Mouse (Mus musculus) cerebellum, adult 11 months (tissue): ENCODE measurements at regions not wholly inside any gene's neighbourhood (a gene's known extent, or its start where the extent isn't known, plus 50 kb on each side); places are given as distances from the start of the nearest gene placed in this dataset.

Source experiments
- DNase-seq: peaks from one replicate; pipeline ENCODE4 v3.0.0; 2022

DNA sequence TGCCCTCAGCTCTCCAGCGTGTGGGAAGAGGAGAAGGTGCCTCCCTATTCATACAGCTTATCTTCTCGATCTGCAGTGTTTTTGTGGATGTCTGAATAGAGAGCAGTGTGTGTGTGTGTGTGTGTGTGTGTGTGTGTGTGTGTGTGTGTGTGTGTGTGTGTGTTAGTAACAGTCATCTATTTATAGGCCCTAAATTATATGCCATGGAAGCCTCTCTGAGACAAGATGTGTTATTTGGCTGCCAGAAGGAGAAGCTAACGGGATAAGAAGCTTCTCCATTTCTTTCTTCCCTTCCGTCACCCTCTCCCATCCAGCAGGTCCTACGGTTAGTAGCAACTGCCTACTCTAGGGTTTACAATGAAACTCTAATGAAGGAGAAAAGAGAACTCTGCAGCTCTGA, 270.3 kb downstream of the Emp1 start:
- DNase-seq, result no peak

DNA sequence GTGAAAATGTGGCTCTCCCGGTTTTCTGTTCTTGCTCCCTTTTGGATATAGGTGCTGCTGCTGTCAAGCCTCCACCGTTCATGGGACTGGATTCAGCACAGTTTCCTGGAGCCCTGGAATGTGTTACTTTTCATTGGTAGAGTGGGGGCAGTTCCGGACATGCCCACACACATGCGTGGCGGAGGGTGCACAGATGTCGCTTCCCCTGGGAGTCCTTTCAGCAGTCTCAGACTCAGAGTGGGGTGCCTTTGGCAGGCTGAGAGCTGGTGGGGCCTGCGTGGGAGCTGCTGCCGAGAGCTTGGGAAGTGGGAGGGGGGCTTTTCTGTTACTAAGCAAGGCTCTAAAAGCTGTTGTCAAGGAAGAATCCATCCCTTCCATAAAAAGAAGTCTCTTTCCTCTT, 274.3 kb downstream of the Emp1 start:
- no peak for DNase-seq

DNA sequence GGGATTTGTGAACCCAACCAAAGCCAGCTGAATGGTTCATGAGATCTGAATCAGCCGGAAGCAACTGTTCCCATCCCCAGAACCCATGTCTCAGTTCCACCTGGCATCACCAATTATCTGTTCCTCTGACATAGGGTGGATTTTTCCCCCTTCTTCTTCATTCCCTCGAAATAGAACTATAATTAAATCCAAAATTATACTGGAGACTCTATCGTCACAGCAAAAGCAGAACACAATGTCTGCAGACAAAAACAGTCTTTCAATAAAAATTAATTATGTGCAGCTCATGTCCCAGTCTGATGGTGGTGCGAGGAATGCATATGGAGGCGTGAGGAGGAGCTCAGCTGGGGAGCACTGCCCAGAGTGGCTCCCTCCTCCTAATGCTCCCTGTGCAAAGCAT, 280.4 kb downstream of the Emp1 start:
- no peak for DNase-seq

DNA sequence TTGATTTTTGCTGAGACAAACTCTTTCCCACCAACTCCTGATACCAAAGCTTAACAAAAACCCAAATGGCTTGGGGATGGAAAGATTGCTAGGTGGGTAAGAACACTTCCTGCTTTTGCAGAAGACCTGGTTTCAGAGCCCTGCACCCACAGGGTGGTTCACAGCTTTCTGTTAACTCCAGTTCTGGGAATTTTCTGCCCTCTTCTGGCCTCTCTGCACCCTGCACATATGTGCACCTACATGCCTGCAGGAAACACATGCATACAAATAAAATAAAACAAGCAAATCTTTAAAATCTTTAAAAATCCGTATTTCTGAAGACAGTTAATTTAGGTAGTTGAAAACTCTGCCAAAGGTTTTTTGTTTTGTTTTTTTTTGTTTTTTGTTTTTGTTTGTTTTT, 283.8 kb downstream of the Emp1 start:
- no peak for DNase-seq

DNA sequence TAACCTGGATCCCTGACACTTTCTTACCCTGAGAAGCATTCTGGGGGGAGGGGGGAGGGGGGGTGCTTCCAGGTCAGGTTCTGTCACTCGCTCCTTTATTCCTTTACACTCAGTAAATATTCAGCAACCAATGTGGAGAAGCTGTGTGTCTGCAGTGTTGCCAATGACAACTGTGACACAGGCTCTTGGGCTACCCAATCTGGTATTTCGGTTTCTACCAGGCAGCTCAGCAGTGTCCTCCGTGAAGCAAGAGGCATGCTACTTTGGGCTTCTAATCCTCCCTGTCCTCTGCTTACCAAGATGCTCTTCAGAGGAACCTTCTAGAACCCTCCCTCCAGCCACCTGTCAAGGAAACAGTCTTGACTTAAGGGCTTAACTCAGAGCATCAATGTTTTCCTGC, 290.7 kb downstream of the Emp1 start:
- DNase-seq, result no peak

DNA sequence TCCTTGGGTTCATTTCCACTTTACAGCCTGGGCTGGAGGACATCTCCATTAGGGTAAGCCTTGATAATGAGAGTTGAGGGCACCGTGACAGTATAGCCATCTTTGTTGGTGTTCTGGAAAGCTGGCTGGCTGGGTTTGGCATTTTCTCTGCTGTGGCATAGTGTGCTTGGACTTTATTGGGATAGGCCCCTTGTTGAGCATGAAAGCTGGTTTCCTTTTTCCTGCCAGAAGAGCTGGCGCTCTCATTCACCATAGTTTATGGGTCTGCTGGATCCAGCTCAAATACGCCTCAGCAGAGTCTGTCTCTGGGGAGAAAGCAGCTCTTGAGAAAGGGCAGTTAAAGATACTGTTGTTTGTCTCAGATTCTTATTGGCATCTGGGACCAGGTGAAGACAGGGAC, 300.0 kb downstream of the Emp1 start:
- no peak for DNase-seq

DNA sequence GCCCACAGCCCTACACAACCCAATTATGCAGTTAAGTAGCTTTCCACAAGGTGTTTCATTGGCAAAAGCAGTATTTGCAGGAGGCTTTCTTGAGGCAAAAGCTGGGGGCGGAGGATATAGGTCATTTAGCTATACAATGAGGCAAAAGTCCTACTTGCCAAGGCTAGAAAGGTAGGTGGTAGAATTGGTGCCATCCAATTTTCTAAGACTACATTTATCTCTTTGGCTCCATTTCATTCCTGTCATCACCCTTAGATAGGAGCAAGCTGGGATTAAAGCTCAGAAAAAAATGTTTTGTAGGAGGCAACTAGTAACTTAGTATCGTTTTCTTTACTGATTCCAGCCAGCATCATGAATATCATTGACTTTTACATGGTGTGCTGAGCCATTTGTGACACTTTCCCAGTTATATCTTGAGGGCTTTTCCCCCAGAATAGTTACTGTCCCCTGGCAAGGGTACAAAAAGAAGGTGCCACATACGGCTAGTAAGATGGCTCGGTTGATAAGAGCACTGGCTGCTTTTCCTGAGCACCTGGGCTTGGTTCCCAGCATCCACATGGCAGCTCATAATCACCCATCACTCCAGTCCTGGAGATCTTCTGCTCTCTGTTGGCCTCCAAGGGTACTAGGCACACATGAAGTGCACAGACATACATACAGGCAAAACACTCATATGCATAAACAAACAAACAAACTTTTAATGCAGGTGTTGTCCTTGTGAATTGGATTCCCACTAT, 300.6 kb downstream of the Emp1 start:
- no peak for DNase-seq
